Comparison of ENCODE assay signal across 8 mouse cellular contexts in genomic region chr7:35184833-35185724, GRCm38 (mm10). TPM values are rescaled to one million over a fixed set of nuclear protein-coding genes. Genes with fewer than 3 reads are reported as not detected.
A peak's percentile ranks its signal among the peaks of the same experiment; 100 is the strongest.
DNase-seq lines count a peak whose midpoint lies in the region; ATAC-seq lines count a peak whose summit lies in the region.

No protein-coding gene starts in this region.

- peak; percentile 60 for DNase-seq in left cerebral cortex, postnatal 4 days
- no peak for DNase-seq in left cerebral cortex, adult 11 months (ENCODE audit: low spot score)
- DNase-seq in brain, adult 2 months (ENCODE audit: low read depth, low spot score) = peak; percentile 18
- DNase-seq in kidney, adult 9 months = peak; percentile 42
- DNase-seq in natural killer cell, adult 2 months (ENCODE audit: low spot score in 2 of 2) = no peak

- peaks cover 4% of the 10 kb centered on the region; the same call in 1 of the 2 replicates for H3K9me3 ChIP-seq in forebrain, embryonic 16.5 days (ENCODE audit: control insufficient read depth, low read length)
- 0 out of 2 replicates have a peak, but pooled peaks cover 2% of the 10 kb centered on the region for H3K9me3 ChIP-seq in lung, embryonic 16.5 days (ENCODE audit: control insufficient read depth, low read length)
- no peaks in the 10 kb centered on the region for H3K9me3 ChIP-seq in stomach, embryonic 15.5 days

- H3K4me1 ChIP-seq in forebrain, embryonic 16.5 days (replicated peaks; ENCODE audit: control insufficient read depth, insufficient read depth, low read length) = peaks cover 12% of the 10 kb centered on the region
- peaks cover 17% of the 10 kb centered on the region for H3K4me1 ChIP-seq in lung, embryonic 16.5 days (replicated peaks; ENCODE audit: control insufficient read depth, insufficient read depth, low read length)
- peaks cover 17% of the 10 kb centered on the region for H3K4me1 ChIP-seq in stomach, embryonic 15.5 days

- H3K27ac ChIP-seq in forebrain, embryonic 16.5 days (ENCODE audit: low read length) = no peak overlapping the region
- no peak overlapping the region for H3K27ac ChIP-seq in lung, embryonic 16.5 days (ENCODE audit: low read length)
- H3K27ac ChIP-seq in stomach, embryonic 15.5 days = no peak overlapping the region

- intact Hi-C loops in left cerebral cortex, postnatal 4 days (cut with DNase I) = loop anchor here (10.0 kb wide), 1 partner anchor 70 kb away; no protein-coding TSS in a partner anchor

- 3% methylated on average over 54 of the region's 54 CpGs for WGBS in forebrain, embryonic 16.5 days
- 2% methylated on average over 54 of the region's 54 CpGs for WGBS in lung, embryonic 16.5 days
- WGBS in stomach, embryonic 15.5 days = 3% methylated on average over 54 of the region's 54 CpGs

- H3K36me3 ChIP-seq in forebrain, embryonic 16.5 days (ENCODE audit: control insufficient read depth, insufficient read depth) = no peaks in the 10 kb centered on the region
- H3K36me3 ChIP-seq in lung, embryonic 16.5 days (ENCODE audit: control insufficient read depth, insufficient read depth, low read length) = no peaks in the 10 kb centered on the region
- H3K36me3 ChIP-seq in stomach, embryonic 15.5 days = no peaks in the 10 kb centered on the region

- peak; percentile 50 for ATAC-seq in forebrain, embryonic 16.5 days
- peak; percentile 66 for ATAC-seq in lung, embryonic 16.5 days (ENCODE audit: low read depth)
- no peak for ATAC-seq in stomach, embryonic 15.5 days (ENCODE audit: insufficient read depth, low FRiP score, low read depth)

- peak overlapping the region; percentile 37 for H3K4me3 ChIP-seq in forebrain, embryonic 16.5 days (replicated peaks; ENCODE audit: low read length)
- peak overlapping the region; percentile 45 for H3K4me3 ChIP-seq in lung, embryonic 16.5 days (ENCODE audit: low read length)
- peak overlapping the region; percentile 42 for H3K4me3 ChIP-seq in stomach, embryonic 15.5 days (replicated peaks)

- peaks cover 27% of the 10 kb centered on the region for H3K27me3 ChIP-seq in forebrain, embryonic 16.5 days (replicated peaks; ENCODE audit: control insufficient read depth, insufficient read depth, low read length)
- H3K27me3 ChIP-seq in lung, embryonic 16.5 days (ENCODE audit: control insufficient read depth, insufficient read depth, low read depth, low read length) = peaks cover 33% of the 10 kb centered on the region
- peaks cover 34% of the 10 kb centered on the region for H3K27me3 ChIP-seq in stomach, embryonic 15.5 days (replicated peaks)

- peak overlapping the region; percentile 46 for H3K4me2 ChIP-seq in forebrain, embryonic 16.5 days (ENCODE audit: low read length)
- peak overlapping the region; percentile 71 for H3K4me2 ChIP-seq in lung, embryonic 16.5 days (ENCODE audit: low read depth, low read length)
- H3K4me2 ChIP-seq in stomach, embryonic 15.5 days = peak overlapping the region; percentile 75

- H3K9ac ChIP-seq in forebrain, embryonic 16.5 days (replicated peaks; ENCODE audit: low read depth, low read length) = peak overlapping the region; percentile 28; the same call in 1 of the 2 replicates
- peak overlapping the region; percentile 27 for H3K9ac ChIP-seq in lung, embryonic 16.5 days (ENCODE audit: low read length)
- no peak overlapping the region for H3K9ac ChIP-seq in stomach, embryonic 15.5 days

RNA-seq across cellular contexts. Expression of gene Slc7a10, which starts 1.1 kb away (rescaled TPM):
- total RNA-seq in left cerebral cortex, postnatal 4 days (2021) = 10 to 100 TPM; 18.3 to 21.5 TPM
- 6.3 and 7.3 TPM in 2 replicates for polyA plus RNA-seq in forebrain, embryonic 16.5 days (2015; fragmentation: Nextera tagmentation; extraction: Ambion mirVana)
- 5.3 and 6.2 TPM in 2 replicates for polyA plus RNA-seq in lung, embryonic 16.5 days (2015; fragmentation: Nextera tagmentation; extraction: Ambion mirVana)
- polyA plus RNA-seq in stomach, embryonic 15.5 days (2015; fragmentation: Nextera tagmentation; extraction: Ambion mirVana) = 2.4 and 3.3 TPM in 2 replicates

RNA-seq across cellular contexts. Expression of gene Lrp3, which starts 30.2 kb away (rescaled TPM):
- total RNA-seq in left cerebral cortex, postnatal 4 days (2021) = 100 to 1,000 TPM; 102 to 107 TPM
- 20.3 and 27.3 TPM in 2 replicates for polyA plus RNA-seq in forebrain, embryonic 16.5 days (2015; fragmentation: Nextera tagmentation; extraction: Ambion mirVana)
- polyA plus RNA-seq in lung, embryonic 16.5 days (2015; fragmentation: Nextera tagmentation; extraction: Ambion mirVana) = 5.9 and 6.7 TPM in 2 replicates
- 6.3 and 7.1 TPM in 2 replicates for polyA plus RNA-seq in stomach, embryonic 15.5 days (2015; fragmentation: Nextera tagmentation; extraction: Ambion mirVana)

Comparison
In these comparisons a context has a peak if more than half of its experiments do, and no peak if none do; other contexts are left out.
1. DNase-seq: peak in left cerebral cortex, postnatal 4 days (single experiment), brain, adult 2 months (single experiment) and kidney, adult 9 months (single experiment); none in left cerebral cortex, adult 11 months (single experiment) and natural killer cell, adult 2 months (0 of 2).
2. Peak in every context shown above with its lines, with median percentiles within 50 percentile points of each other: H3K4me2 ChIP-seq and H3K4me3 ChIP-seq.